Mouse (Mus musculus) forebrain, postnatal 0 days (tissue): ENCODE measurements around the gene Myo10. TPM values are rescaled to one million over a fixed set of nuclear protein-coding genes. Genes with fewer than 3 reads are reported as not detected.

Experiments
- ATAC-seq: fragments of 200-750 bp; cut with Nextera tagmentation; 2 replicates; pipeline ENCODE4 v1.8.0; 2017; ENCODE audit warnings: mild to moderate bottlenecking, moderate library complexity
- DNase-seq: peaks from one replicate; pipeline ENCODE4 v3.0.0-alpha.2; 2015
- H3K27ac ChIP-seq: fragments of 300-500 bp; sonication (generic); 2 replicates; pipeline ENCODE4 v1.5.1; 2014; ENCODE audit warnings: low read depth, mild to moderate bottlenecking, antibody characterized with exemption, low read length, moderate library complexity, mixed read lengths
- H3K27me3 ChIP-seq: fragments of 300-500 bp; sonication (generic); 2 replicates; pipeline ENCODE4 v1.6.1; 2014; ENCODE audit warnings: mild to moderate bottlenecking, low read length, mixed read lengths; ENCODE audit not compliant: insufficient read depth
- H3K36me3 ChIP-seq: fragments of 300-500 bp; sonication (generic); 2 replicates; pipeline ENCODE4 v1.6.1; 2014; ENCODE audit warnings: mild to moderate bottlenecking, moderate library complexity; ENCODE audit not compliant: insufficient read depth
- H3K4me1 ChIP-seq: fragments of 300-500 bp; sonication (generic); 2 replicates; pipeline ENCODE4 v1.6.1; 2014; ENCODE audit warnings: antibody characterized with exemption; ENCODE audit not compliant: insufficient read depth
- H3K4me2 ChIP-seq: fragments of 300-500 bp; sonication (generic); 2 replicates; pipeline ENCODE4 v1.6.1; 2014; ENCODE audit warnings: low read depth, mild to moderate bottlenecking, moderate library complexity
- H3K4me3 ChIP-seq: fragments of 300-500 bp; sonication (generic); 2 replicates; pipeline ENCODE4 v1.5.1; 2014; ENCODE audit warnings: low read depth, low read length, mixed read lengths
- H3K9ac ChIP-seq: fragments of 300-500 bp; sonication (generic); 2 replicates; pipeline ENCODE4 v1.6.1; 2014; ENCODE audit warnings: mild to moderate bottlenecking
- H3K9me3 ChIP-seq: fragments of 300-500 bp; sonication (generic); 2 replicates; pipeline ENCODE4 v1.6.1; 2016; ENCODE audit warnings: low read length
- CTCF ChIP-seq: sonication (generic); IDR thresholded peaks from 2 replicates; pipeline ENCODE4 v1.5.1; 2016; ENCODE audit warnings: antibody characterized with exemption, control low read depth, low read depth
- WGBS: fragments of 180-500 bp; shearing (Covaris S2); extraction: QIAGEN DNeasy Blood & Tissue Kit; methylation state at CpG from one replicate; pipeline ENCODE4 v1.1.7; 2014; 5-methylcytosine and 5-hydroxymethylcytosine counted together
- polyA plus RNA-seq: library from polyadenylated mRNA; unstranded; fragments of >200 nt; fragmentation: Nextera tagmentation; extraction: Ambion mirVana; gene quantifications from 2 replicates; pipeline ENCODE4 v1.2.1, GENCODE M21; 2015
- total RNA-seq: library from RNA; depleted of rRNA; stranded (reverse); fragments of >200 nt; gene quantifications from 2 replicates; pipeline ENCODE4 v1.2.3, GENCODE M21; 2014; rRNA removed

The Myo10 gene
- total and polyA plus RNA-seq, 2 experiments from 2014 or later, result 22.3 to 24.2 TPM

DNA sequence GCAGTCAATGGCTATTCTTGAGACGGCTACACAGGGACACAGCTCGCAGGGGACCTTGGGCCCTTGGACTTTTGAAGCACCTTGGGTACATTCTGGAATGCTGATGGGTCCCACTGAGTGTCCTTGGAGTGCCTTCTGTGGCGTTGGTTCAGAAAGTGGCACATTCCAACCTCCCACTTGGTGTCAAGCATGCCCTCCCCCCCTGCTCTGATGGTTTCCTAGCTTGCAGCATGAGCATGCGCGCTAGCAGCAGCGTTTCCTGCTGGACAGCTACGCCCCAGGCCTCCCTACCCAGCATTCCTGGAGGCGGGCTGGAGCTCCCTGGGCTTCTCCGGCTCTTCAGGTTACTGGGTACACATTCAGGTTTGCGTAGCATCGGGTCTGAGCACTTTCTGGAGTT, 228.2 kb downstream of the Myo10 start:
- DNase-seq, result no peak
- H3K36me3 ChIP-seq, result no peaks in the 10 kb centered on the region
- WGBS, result 75% methylated on average over 11 of the region's 11 CpGs
- H3K9ac ChIP-seq, result no peak overlapping the region
- H3K9me3 ChIP-seq, result no peaks in the 10 kb centered on the region
- no peak for ATAC-seq
- H3K4me2 ChIP-seq, result no peak overlapping the region
- no peak for TF ChIP-seq CTCF
- H3K27ac ChIP-seq, result no peak overlapping the region
- no peaks in the 10 kb centered on the region for H3K4me1 ChIP-seq
- no peak overlapping the region for H3K4me3 ChIP-seq
- H3K27me3 ChIP-seq, result no peaks in the 10 kb centered on the region

DNA sequence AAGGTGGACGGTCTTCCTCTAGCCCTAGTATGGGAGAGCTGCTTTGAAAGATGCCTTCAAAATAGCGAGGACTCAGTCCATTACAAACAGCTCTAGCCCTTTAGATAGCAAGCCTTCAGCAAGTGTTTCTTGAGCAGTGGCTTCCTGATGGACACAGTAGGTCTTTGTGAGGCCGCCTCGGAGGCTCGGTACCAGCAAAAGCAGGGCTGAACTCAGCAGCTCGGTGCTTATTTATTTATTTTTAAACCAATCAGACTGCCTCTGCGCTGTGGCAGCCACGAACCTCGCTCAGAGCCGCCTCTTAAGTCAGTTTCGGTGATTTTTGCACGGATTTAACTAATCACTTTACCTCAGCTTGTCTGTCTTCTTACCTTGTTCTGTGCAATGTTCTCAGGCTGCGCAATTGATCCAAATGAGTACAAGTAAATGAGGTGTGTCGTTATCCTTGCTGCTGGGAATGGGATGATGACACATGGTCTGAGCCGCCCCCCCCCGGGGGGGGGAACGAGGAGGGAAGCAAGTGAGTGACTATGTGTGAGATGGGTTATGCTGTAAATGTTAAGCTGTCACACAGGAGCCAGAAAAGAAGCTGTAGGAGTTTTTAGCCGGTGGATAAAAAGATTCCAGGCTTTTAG, 232.1 kb downstream of the Myo10 start:
- Histone ChIP-seq H3K4me2 (no peak overlapping the region), H3K9ac (no peak overlapping the region), H3K27me3 (no peaks in the 10 kb centered on the region), H3K4me1 (no peaks in the 10 kb centered on the region), H3K27ac (no peak overlapping the region), H3K9me3 (no peaks in the 10 kb centered on the region), H3K4me3 (no peak overlapping the region), H3K36me3 (no peaks in the 10 kb centered on the region)
- 58% methylated on average over 18 of the region's 18 CpGs for WGBS
- ATAC-seq (peak; percentile 25; the same call in 1 of the 2 replicates), DNase-seq (no peak)
- no peak for TF ChIP-seq CTCF

DNA sequence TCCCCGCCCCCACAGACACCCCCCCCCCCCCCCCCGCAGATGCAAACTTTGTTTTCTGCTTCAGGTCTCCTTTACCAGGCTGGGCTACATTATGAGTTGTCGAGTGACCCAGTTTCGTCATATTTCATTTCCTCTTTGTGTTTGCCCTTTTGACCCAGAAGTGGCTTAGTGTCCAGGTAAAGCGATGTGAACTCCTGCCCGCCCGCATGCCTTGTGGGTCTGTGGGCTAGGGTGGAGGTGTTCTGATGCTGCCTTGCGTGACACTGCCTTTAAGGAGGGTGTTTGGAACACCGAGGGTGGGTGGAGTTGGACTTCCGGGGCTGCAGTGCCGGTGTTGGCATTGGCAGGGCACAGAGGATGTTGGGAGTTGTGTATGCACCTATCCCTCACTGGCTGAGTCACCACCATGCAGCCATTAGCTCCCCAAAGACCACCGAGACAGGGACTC, 236.3 kb downstream of the Myo10 start:
- no peak for TF ChIP-seq CTCF
- no peaks in the 10 kb centered on the region for H3K36me3 ChIP-seq
- H3K4me3 ChIP-seq, result no peak overlapping the region
- DNase-seq (no peak), ATAC-seq (no peak)
- H3K9ac ChIP-seq, result no peak overlapping the region
- no peak overlapping the region for H3K27ac ChIP-seq
- H3K9me3 ChIP-seq, result no peaks in the 10 kb centered on the region
- no peak overlapping the region for H3K4me2 ChIP-seq
- no peaks in the 10 kb centered on the region for H3K4me1 ChIP-seq
- WGBS, result 77% methylated on average over 12 of the region's 12 CpGs
- no peaks in the 10 kb centered on the region for H3K27me3 ChIP-seq

DNA sequence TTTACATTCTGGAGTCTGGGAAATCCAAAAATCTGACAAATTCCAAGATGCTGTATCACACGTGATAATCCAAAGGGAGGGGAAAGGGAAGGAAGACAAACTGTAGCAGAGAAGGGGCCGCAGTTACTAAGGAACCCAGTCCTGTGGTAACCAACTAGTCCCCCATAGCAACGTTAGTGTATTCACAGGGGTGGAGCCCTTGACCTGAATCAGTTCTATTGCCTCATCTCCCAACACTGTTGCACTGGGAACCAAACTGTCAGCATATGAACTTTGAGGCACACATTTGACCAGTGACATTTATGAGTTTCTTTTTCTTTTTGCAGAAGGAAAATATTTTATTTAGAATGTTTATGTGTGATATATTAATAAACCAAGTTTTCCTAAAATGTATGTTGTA, 237.1 kb downstream of the Myo10 start:
- ATAC-seq, result no peak
- Histone ChIP-seq H3K27me3 (no peaks in the 10 kb centered on the region), H3K9me3 (no peaks in the 10 kb centered on the region), H3K27ac (no peak overlapping the region), H3K36me3 (no peaks in the 10 kb centered on the region), H3K4me3 (no peak overlapping the region), H3K9ac (no peak overlapping the region), H3K4me1 (no peaks in the 10 kb centered on the region), H3K4me2 (no peak overlapping the region)
- no peak for DNase-seq
- TF ChIP-seq CTCF, result no peak
- 60% methylated on average over 3 of the region's 3 CpGs for WGBS

DNA sequence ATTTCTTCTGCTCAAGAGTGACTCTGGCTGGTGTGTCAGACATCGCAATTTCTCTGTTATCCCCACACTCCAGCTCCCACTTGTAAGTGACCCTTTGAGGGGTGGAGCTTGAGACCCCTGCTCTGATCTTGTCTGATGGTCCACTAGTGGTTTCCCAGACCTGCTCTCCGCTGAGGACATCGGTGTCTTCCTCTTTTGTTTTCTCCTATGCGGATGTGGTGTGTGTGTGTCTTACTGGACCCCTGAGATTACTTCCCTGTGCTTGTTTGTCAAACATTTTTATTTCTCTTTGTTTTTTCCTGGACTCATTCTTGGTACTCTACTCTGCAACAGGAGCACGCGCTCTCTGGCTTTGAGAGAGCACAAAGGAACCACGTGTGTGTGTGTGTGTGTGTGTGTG, 239.6 kb downstream of the Myo10 start:
- WGBS, result 89% methylated on average over 7 of the region's 7 CpGs
- Histone ChIP-seq H3K9ac (no peak overlapping the region), H3K36me3 (no peaks in the 10 kb centered on the region), H3K27me3 (no peaks in the 10 kb centered on the region), H3K27ac (no peak overlapping the region), H3K4me3 (no peak overlapping the region), H3K4me1 (no peaks in the 10 kb centered on the region), H3K9me3 (no peaks in the 10 kb centered on the region), H3K4me2 (no peak overlapping the region)
- ATAC-seq, result no peak
- no peak for DNase-seq
- TF ChIP-seq CTCF, result no peak

Other genes with a start within 250 kb of the Myo10 start
- 1,159 and 1,218 TPM in 2 replicates for gene Basp1, start 208.8 kb upstream of the Myo10 start, total RNA-seq
- gene Basp1, start 208.8 kb upstream of the Myo10 start, polyA plus RNA-seq, result 485 and 513 TPM in 2 replicates
- gene Retreg1, start 220.7 kb downstream of the Myo10 start, total RNA-seq, result 38.1 and 38.2 TPM in 2 replicates
- gene Retreg1, start 220.7 kb downstream of the Myo10 start, polyA plus RNA-seq, result 13.1 and 19.1 TPM in 2 replicates